Mouse (Mus musculus): ENCODE data around the gene Lima1.

GRCm38 (mm10) chr15:99904333-99904732 is 29.1 kb upstream of the Lima1 start:
- TF ChIP-seq CTCF (IDR thresholded peaks at IDR 0.05) (peak; percentile 94), EP300 (IDR thresholded peaks at IDR 0.05) (no peak)
